Mouse (Mus musculus): Measurements from ENCODE around the gene Smcr8. TPM values are rescaled to one million over a fixed set of nuclear protein-coding genes. Genes with fewer than 3 reads are reported as not detected.
"Not testable (repeated sequence)": the region's sequence is repeated elsewhere in the genome, so short reads cannot be mapped to it uniquely, and the experiment has no call there.

Smcr8 gene
- total RNA-seq, 2 experiments from 2014 or later = 14.5 to 15.3 TPM

DNA sequence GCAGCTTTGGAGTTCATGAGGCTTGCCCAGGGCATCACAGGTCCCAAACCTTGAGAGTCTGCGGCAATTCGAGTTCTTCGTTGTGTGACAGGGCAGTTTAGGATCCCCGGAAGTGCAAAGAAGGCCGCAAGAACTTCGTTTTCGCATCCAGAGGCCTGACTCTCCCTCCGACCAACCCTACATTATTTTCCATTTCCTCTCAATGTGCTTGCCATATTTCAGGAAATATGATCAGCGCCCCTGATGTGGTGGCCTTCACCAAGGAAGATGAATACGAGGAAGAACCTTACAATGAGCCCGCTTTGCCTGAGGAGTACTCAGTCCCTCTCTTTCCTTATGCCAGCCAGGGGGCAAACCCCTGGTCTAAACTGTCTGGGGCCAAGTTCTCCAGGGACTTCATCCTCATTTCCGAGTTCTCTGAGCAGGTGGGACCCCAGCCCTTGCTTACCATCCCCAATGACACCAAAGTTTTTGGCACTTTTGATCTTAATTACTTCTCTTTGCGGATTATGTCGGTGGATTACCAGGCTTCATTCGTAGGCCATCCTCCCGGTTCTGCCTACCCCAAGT is 562 bp downstream of the Smcr8 start:
- intact Hi-C loops (cut with DNase I) = loop anchor here (2.0 kb wide), 4 partner anchors 49 to 101 kb away; partner anchors contain the start of genes Dhrs7b, Mief2 and Tmem11
- DNase-seq = no peak

DNA sequence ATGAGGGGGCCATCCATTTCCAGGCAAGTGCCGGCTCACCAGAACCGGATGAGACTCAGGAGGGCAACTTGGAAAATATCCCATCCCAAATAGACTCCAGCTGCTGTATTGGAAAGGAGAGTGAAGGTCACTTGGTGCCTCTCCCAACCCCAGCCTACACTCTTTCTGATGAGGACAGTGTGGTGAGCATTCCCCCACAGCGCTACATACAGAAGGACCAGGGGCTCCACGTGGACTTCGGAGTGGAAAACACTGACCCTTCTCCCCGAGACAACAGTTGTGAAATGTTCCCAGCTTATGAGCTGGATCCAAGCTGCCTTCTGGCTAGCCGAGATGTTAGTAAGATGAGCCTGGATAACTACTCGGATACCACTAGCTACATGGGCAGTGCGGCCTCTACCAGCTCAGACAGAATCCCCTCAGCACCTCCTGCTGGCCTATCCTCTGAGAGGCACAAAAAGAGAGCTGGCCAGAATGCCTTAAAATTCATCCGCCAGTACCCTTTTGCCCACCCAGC is 2.4 kb downstream of the Smcr8 start:
- no peak for DNase-seq
- intact Hi-C loops (cut with DNase I) = loop anchor here (2.0 kb wide), 1 partner anchor 29 kb away; no protein-coding TSS in a partner anchor

DNA sequence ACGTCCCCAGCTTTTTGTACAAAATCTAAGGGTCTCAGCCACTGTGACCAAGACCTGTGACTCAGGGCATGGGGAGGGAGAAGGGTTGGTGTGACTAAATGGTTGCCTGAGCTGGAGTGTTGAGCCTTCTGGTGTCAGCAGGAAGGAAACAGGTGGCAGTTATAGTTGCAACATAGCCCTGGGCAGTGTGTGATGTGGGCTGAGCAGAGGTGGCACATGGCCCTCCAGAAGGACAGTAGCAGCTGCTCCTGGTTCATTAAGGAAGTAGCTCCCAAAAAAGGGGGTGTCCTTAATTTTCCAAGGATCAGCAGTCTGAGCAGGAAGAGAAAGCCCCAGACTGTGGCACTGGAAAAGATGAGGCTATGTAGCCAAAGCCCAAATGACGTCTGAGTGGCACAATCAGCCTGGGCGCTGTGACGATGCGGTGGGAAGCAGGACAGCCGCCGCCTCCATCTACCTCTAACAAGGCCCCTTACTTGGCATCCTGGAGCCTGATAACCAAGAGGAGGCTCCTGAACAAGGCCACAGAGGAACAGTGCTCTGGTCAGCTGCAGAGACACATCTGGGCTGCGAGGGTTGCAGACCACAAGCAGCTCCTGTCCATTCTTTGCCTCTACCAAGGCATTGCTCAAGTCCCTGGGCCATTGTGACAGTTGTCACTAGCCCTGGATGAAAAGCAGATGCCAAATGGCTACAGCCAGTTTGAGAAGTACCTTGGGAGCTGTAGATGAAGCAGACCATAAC is 7.0 kb downstream of the Smcr8 start:
- intact Hi-C loops (cut with DNase I) = no loop called here
- DNase-seq = no peak

DNA sequence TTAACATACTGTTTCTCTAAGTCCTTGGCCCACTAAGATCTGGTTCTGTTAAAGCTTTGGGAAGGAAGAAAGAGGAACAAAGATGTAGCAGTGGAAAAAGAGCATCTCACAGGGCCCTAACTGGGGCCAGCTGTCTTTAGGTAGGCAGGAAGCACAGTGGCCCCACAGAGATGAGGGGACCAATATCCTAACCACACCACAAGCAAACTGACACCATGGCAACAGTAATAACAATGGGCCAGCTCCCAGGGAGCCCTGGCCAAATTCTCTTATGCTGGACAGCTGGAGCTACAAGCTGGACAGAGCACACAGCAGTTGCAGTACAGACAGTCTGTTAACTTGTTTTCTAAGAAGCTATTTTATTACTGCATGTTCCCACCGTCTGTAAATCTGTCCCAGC is 10.3 kb downstream of the Smcr8 start:
- peak; percentile 26 to 57 for DNase-seq
- intact Hi-C loops (cut with DNase I) = no loop called here

DNA sequence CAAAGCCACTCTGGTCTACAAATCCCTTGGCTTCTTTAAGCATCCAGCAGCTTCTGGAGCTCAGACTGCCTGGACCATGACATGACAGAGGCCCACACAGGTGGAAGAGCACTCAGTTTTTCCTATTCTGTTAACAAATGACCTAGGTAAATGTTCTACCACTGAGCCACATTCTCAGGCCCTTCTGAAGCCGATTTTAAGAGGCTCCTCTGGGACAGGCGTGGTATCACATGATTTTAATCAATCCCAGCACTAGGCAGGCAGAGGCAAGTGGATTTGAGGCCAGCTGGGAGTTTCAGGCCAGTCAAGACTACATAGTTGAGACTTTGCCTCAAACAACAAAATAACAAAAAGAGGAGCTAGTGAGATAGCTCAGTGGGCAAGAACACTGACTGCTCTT is 13.1 kb downstream of the Smcr8 start:
- intact Hi-C loops (cut with DNase I) = no loop called here
- DNase-seq = no peak

DNA sequence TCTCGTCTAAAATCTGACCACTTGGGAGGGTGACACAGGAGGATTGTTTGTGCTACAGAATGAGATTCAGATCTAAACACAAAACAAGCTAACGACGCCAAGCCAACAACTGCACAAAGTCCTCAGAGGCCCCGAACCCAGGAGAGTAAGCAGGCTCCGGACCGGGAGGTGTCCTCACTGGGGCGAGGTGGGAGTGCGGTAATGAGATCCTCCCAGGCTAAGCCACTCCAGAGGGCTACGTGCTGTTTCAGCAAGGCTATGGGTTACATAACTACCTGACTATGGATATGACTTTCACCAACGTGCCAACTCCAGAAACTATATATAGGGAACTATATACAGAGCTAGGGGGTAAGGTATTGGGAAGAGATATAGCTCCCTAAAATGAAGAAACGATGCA is 19.0 kb downstream of the Smcr8 start:
- DNase-seq = no peak
- intact Hi-C loops (cut with DNase I) = no loop called here

DNA sequence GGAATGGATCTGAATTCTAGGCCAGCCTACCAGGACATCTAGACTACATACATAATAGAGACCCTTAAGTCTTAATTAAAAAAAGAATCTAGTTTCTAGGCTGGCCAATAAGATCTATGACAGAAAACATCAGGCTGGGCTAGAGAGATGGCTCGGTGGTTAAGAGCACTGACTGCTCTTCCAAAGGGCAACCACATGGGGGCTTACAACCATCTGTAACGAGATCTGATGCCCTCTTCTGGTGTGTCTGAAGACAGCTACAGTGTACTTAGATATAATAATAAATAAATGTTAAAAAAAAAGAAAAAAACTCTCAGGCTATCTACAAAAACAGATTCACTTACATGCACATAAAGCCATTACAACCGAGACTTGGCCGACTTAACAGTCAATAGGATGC is 22.7 kb downstream of the Smcr8 start:
- DNase-seq = no peak
- intact Hi-C loops (cut with DNase I) = no loop called here

DNA sequence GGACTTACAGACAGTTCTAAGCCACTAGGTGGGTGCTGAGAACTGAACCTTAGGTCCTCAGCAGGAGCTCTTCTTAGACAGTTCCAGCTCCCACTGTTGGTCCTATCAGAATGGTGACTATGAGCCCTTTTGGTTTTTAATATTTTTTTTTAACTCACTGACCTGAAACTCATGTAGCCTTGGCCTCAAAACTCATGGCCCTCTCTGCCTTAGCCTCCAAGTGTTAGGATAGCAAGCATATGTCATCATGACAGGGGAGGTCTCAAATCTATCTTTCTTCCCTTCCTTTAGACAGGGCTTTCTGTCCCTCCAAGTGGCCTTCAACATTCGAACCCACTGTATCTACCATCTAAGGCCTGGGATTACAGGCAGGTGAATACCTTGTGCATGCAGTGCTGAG is 23.6 kb downstream of the Smcr8 start:
- DNase-seq = no peak
- intact Hi-C loops (cut with DNase I) = no loop called here

DNA sequence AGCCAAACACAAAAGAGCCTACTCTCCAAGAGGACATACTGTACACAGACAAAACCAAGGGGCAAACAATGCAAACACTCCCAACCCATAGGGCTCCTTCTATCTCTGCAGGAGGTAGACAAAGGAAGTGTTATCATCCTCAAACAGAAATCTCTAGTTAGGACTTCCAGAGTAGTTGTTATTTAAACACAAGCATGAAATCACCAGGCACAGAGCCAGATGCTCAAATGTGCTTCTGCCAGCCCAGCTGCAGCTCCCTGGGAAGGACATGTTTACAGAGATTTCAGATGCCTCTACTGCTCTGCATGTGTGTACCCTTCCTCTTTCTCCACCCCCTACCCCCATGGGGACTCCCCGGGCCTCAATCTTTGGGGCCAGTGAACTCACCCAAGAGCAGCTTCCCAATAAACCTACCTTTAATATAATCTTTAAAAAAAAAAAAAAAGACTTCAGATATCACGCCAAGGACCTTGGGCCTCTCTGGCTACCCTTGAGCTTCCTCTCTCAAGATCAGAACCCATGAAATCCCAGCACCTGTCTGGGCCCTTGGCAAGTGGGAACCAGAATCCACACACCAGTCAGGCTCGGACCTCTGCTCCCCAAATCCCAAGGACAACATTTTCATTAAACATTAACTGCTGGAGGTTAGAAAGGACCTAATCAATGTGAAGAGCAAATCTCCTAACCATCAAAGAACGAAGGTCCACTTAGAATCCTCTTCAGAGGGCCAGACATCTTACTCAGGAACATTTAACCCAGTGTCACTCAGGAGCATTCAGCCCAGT is 31.2 kb downstream of the Smcr8 start:
- intact Hi-C loops (cut with DNase I) = loop anchor here (2.0 kb wide), 1 partner anchor 28 kb away; no protein-coding TSS in a partner anchor
- DNase-seq = peak; percentile 24 to 38

DNA sequence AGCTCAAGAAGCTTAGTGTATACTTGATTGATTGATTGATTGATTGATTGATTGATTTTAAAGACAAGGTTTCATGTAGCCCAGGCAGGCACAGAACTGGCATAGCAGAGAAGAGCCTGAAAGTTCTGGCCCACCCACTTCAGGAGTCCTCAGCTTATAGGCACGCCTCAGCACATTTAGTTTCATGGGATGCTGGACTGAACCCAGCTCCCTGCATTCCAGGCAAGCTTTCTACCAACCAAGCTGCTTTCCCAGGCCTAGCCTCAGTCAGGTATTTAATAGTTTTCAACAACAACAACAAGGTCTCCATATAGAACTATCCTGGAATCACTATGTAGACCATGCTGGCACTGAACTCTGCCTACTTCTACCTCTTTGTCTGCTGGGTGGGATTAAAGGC is 32.2 kb downstream of the Smcr8 start:
- intact Hi-C loops (cut with DNase I) = loop anchor here (2.0 kb wide), 1 partner anchor 29 kb away; no protein-coding TSS in a partner anchor
- no peak for DNase-seq

DNA sequence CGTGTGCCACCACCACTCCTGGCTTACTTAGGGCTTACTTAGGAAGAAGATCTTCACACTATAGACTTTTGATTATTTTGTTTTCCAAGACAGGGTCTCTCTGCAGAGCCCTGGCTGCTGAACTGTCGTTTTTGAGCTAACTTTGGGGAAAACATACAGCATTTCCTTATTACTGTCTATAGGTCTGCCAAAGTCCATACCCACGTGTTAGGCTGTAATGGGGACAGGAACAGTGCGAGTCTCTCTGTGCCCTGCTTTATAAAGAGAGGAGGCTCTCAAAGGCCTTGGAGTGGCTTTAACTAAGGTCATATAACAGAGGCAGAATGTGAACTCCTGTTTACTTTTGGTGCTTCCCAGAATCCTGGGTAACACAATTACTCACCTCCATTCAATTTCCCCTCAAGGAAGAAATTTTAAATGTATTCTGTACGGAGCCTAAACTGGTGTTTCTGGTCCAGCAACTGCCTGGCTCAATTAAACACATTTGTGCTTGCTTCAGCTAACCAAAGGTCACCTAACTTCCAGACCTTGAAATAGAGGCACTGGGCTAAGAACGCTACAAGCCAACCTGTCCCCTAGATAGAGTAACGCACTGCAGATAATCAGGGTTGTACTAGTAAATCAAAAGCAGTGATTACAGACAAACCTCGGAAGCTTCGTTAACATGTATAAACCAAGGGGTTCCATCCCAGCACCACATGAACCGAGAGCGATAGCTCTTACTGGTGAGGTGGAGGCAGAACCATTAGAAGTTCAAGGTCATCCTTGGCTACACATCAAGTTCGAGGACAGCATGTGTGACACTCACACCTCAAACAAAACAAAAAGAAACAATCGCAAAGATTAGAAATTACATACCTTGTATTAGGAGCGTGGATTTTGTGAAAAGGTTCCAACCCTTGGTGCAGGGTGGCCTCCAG is 33.0 kb downstream of the Smcr8 start:
- intact Hi-C loops (cut with DNase I) = no loop called here
- no peak for DNase-seq

DNA sequence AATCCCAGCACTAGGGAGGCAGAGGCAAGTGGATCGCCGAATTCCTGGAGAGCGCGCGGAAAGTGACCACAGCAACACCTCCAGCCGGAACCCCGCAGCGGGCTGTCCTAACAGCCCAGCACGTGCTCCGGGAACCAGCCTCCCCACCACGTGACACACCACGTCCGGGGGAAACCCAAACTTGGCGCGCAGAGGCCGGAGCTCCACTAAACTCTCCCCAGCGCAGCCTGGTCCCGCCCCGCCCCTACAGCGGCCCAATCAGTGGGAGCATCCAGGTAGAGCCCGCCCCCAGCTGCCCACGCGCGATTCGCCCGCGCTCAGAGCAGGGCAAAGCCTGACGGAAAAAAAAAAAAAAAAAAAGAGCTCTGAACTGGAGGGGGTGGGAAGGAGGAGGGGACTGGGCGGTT is 33.7 kb downstream of the Smcr8 start:
- intact Hi-C loops (cut with DNase I) = no loop called here
- DNase-seq = peak; percentile 89 to 91

DNA sequence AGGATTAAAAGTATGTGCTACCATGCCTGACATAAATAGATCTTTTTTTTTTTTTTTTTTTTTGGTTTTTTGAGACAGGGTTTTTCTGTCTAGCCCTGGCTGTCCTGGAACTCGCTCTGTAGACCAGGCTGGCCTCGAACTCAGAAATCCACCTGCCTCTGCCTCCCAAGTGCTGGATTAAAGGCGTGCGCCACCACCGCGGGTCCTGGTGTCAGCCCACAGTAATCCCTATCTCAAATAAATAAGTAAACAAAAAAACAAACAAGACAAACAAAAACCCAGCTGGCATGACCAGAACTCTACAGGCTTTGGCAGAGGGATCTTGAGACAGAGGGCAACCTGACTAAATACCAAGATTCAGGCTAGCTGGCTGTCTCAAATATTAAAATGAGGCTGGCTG is 34.3 kb downstream of the Smcr8 start, which contains the start of gene Shmt1:
TSS of gene Shmt1 (minus strand) at position 101 of the 400 bp plus-strand sequence.
- intact Hi-C loops (cut with DNase I); DNase-seq: not testable (repeated sequence)

DNA sequence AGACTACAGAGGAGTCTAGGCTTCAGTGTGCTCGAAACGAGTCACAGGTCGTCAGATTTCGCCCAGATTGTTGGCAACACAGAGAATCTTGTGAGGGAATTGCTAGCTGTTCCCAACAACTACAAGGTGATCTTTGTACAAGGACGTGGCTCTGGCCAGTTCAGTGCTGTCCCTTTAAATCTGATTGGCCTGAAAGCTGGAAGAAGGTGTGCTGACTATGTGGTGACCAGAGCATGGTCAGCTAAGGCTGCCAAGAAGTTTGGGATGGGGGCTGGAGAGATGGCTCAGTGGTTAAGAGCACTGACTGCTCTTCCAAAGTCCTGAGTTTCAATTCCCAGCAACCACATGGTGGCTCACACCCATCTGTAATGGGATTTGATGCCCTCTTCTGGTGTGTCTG is 39.1 kb downstream of the Smcr8 start:
- no peak for DNase-seq
- intact Hi-C loops (cut with DNase I) = no loop called here

DNA sequence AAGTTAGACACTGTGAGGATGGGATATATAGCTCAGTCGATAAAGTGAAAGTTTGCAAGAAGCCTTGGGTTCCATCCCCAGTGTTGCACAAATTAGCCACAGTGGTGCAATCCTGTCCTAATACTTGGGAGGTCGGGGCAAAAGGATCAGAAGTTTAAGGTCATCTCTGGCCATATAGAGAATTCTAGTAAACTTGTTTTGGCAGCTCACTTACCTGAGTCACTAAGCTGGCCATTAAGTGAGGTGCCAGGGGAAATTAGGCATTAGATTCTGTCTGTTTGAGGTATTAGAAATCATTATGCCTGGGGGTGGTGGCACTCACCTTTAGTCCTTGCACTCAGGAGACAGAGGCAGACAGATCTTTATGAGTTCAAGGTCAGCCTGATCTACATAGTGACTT is 46.4 kb downstream of the Smcr8 start:
- DNase-seq = no peak
- intact Hi-C loops (cut with DNase I) = no loop called here

DNA sequence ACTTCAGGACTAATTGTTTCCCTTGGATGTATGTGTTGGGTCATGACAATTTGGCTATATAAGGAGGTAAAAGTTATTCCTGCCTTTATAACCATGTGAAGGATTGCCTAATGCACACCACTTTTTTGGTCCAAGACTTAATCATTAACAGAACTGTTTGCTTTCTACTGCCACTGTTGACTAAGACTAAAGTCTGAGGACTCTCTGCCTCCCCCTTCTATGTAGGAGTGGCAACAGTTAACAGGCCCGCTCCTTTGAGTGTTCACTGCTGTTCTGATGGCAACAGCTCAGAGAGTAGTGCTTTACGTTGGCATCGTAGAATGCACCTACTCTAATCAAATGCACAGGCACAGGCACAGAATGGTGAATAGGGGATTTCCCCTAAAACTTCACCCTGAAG is 47.9 kb downstream of the Smcr8 start:
- intact Hi-C loops (cut with DNase I) = loop anchor here (5.0 kb wide), 1 partner anchor 268 kb away; no protein-coding TSS in a partner anchor
- DNase-seq = no peak

DNA sequence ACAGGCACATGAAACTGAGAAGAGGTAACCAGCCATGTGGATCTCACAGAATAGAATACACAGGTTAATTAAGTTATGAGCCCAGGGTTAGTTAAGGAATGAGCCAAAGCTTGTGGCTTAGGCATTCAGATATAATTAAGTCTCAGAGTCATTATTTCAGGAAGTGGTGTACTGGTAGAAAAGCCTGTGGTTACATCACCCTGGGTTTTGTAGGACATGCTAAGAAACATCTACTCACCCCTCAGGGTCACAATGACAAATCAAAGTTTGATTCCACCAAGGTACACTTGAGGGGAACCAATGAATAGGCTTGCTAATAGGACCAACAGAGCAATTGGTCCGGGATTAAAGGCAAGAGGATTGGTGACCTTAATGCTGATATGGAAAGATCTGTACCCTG is 49.4 kb downstream of the Smcr8 start:
- intact Hi-C loops (cut with DNase I) = loop anchor here (5.0 kb wide), 1 partner anchor 269 kb away; no protein-coding TSS in a partner anchor
- no peak for DNase-seq

DNA sequence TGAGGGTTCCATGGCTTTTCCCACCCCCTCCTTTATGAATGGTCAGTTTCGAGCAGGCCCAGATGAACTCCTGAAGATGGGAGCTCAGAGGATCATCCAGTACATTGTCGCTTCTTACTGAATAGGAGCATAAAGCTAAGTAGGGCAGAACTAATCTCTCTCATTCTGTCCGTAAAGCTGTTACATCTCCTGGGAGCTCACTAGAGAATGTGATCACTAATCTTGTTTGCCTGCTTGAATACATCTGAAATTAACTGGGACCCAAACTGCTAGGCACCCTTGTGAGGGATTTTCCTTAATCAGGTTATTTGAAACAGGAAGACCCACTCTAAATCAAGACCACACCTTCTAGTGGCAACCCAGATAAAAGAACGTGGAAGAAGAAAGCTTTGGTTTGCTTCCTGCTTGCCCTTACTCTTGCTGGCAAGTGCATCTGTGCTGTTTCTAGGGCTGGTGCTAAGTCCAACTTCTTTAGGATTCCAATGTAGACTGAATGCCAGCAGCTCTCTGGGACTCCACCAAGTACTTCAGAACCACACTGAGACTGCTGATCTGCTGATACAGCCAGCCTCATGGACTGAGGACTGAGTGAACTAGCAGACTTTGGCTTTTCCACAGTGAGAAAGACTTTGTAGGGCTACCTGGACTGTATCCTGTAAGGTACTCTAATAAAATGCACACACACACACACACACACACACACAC is 50.1 kb downstream of the Smcr8 start:
- no peak for DNase-seq
- intact Hi-C loops (cut with DNase I) = loop anchor here (5.0 kb wide), 1 partner anchor 270 kb away; no protein-coding TSS in a partner anchor

DNA sequence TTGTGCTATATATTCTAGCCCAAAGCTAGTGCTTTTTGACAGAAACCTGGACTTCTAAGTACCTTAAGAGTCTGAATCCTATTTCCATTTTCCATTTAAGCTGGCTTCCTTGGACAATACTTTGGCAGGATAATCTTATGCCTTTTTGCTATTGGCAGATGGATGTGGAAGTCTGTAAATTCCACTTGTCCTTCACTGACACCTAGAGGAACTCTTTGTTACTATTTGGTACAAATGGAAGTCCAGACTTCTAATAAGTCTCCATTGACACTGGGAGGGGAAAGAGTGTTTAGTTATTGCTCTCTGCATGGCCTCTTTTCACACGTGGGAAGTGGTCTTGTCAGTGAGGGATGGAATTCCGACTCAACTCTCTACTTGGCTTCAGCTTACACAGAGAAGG is 51.6 kb downstream of the Smcr8 start:
- no peak for DNase-seq
- intact Hi-C loops (cut with DNase I) = loop anchor here (2.0 to 5.0 kb wide), 2 partner anchors 130 to 272 kb away; partner anchors contain the start of gene Llgl1
